Mouse (Mus musculus) MEL (cell line): ENCODE data around the gene Rest. TPM values are rescaled to one million over a fixed set of nuclear protein-coding genes. Genes with fewer than 3 reads are reported as not detected.

Experiments
- DNase-seq: peaks from one replicate; pipeline ENCODE4 v3.0.0; 2011; ENCODE audit warnings: low read depth, low spot score
- H3K27ac ChIP-seq: 2 replicates; pipeline ENCODE4 v1.5.1; 2012; ENCODE audit warnings: low read depth, mild to moderate bottlenecking, control low read depth, low read length, moderate library complexity; ENCODE audit not compliant: control insufficient read depth
- H3K27me3 ChIP-seq, 2 experiments: fragments of 150-350 bp in 1 of 2; sonication (generic) in 1 of 2; 2 replicates each; pipeline ENCODE4 v1.6.1; 2012; ENCODE audit warnings: low read length in 2 of 2, mild to moderate bottlenecking in 2 of 2, improper control_type of control experiment in 1 of 2, moderate library complexity in 1 of 2; ENCODE audit not compliant: insufficient read depth in 2 of 2, control insufficient read depth in 1 of 2
- H3K36me3 ChIP-seq, 2 experiments: 2 replicates each; pipeline ENCODE4 v1.6.1; 2012 to 2014; ENCODE audit warnings: low read length in 2 of 2, improper control_type of control experiment in 1 of 2, inconsistent platforms in 1 of 2, mild to moderate bottlenecking in 1 of 2; ENCODE audit not compliant: insufficient read depth in 2 of 2, control insufficient read depth in 1 of 2
- H3K4me1 ChIP-seq, 2 experiments: fragments of 150-350 bp in 1 of 2; sonication (generic) in 1 of 2; 2 replicates each; pipeline ENCODE4 v1.6.1; 2012; ENCODE audit warnings: low read length in 2 of 2, improper control_type of control experiment in 1 of 2, mild to moderate bottlenecking in 1 of 2; ENCODE audit not compliant: insufficient read depth in 2 of 2, control insufficient read depth in 1 of 2
- H3K4me3 ChIP-seq, 2 experiments: fragments of 150-350 bp in 1 of 2; sonication (generic) in 1 of 2; 2 replicates each; pipeline ENCODE4 v1.5.1; 2012; ENCODE audit warnings: low read depth in 2 of 2, low read length in 2 of 2, mild to moderate bottlenecking in 2 of 2, moderate library complexity in 2 of 2, control low read depth in 1 of 2, improper control_type of control experiment in 1 of 2; ENCODE audit not compliant: control insufficient read depth in 1 of 2, insufficient read depth in 1 of 2
- H3K79me2 ChIP-seq: 2 replicates; pipeline ENCODE4 v1.6.1; 2012; ENCODE audit warnings: mild to moderate bottlenecking, low read length, moderate library complexity; ENCODE audit not compliant: control insufficient read depth, poor library complexity, insufficient read depth
- H3K9ac ChIP-seq: 2 replicates; pipeline ENCODE4 v1.6.1; 2012; ENCODE audit warnings: low read depth, mild to moderate bottlenecking, control low read depth, low read length, moderate library complexity; ENCODE audit not compliant: control insufficient read depth, poor library complexity, severe bottlenecking
- H3K9me3 ChIP-seq: fragments of 150-350 bp; sonication (generic); replicated peaks from 2 replicates; pipeline ENCODE4 v1.6.1; 2012; ENCODE audit warnings: mild to moderate bottlenecking, low read length, improper control_type of control experiment, moderate library complexity; ENCODE audit not compliant: insufficient read depth
- CTCF ChIP-seq, 3 experiments: IDR thresholded peaks in 2 of 3; conservative IDR thresholded peaks in 1 of 3; 2 replicates each; pipeline ENCODE4 v1.5.1; 2011 to 2012; ENCODE audit warnings: low read length in 3 of 3, low read depth in 2 of 3, mild to moderate bottlenecking in 2 of 3, improper control_type of control experiment in 1 of 3, inconsistent platforms in 1 of 3, mixed read lengths in 1 of 3, moderate library complexity in 1 of 3; ENCODE audit not compliant: control insufficient read depth in 1 of 3, insufficient read depth in 1 of 3, poor library complexity in 1 of 3, severe bottlenecking in 1 of 3
- E2F4 ChIP-seq: IDR thresholded peaks from 2 replicates; pipeline ENCODE4 v1.6.1; 2011; ENCODE audit warnings: low read depth, low read length, improper control_type of control experiment, borderline replicate concordance
- KAT2A ChIP-seq: conservative IDR thresholded peaks from 2 replicates; pipeline ENCODE4 v1.6.1; 2012; ENCODE audit warnings: low read depth, low read length, improper control_type of control experiment, inconsistent platforms
- MEF2A ChIP-seq: IDR thresholded peaks from 2 replicates; pipeline ENCODE4 v1.6.1; 2014; ENCODE audit warnings: low read depth, mild to moderate bottlenecking, inconsistent platforms, low read length, improper control_type of control experiment; ENCODE audit not compliant: poor library complexity, insufficient replicate concordance, severe bottlenecking; ENCODE audit errors: extremely low read depth
- MXI1 ChIP-seq: IDR thresholded peaks from 2 replicates; pipeline ENCODE4 v1.6.1; 2011; ENCODE audit warnings: mild to moderate bottlenecking, low read depth, low read length, improper control_type of control experiment
- POLR2A ChIP-seq, 2 experiments: IDR thresholded peaks; 2 replicates each; pipeline ENCODE4 v1.6.1; 2011 to 2012; ENCODE audit warnings: low read length in 2 of 2, mild to moderate bottlenecking in 2 of 2, control low read depth in 1 of 2, improper control_type of control experiment in 1 of 2, low read depth in 1 of 2, moderate library complexity in 1 of 2; ENCODE audit not compliant: control insufficient read depth in 1 of 2, insufficient read depth in 1 of 2, poor library complexity in 1 of 2
- POLR2AphosphoS5 ChIP-seq: IDR thresholded peaks from 2 replicates; pipeline ENCODE4 v1.6.1; 2012; ENCODE audit warnings: low read depth, borderline replicate concordance, mild to moderate bottlenecking, inconsistent platforms, low read length, moderate library complexity, mixed read lengths
- TAL1 ChIP-seq: IDR thresholded peaks from 2 replicates; pipeline ENCODE4 v1.6.1; 2012; ENCODE audit warnings: mild to moderate bottlenecking, inconsistent platforms, low read length, moderate library complexity, mixed read lengths
- USF1 ChIP-seq: IDR thresholded peaks from 2 replicates; pipeline ENCODE4 v1.6.1; 2014; ENCODE audit warnings: low read depth, mild to moderate bottlenecking, inconsistent platforms, low read length, improper control_type of control experiment, moderate library complexity
- USF2 ChIP-seq, 2 experiments: IDR thresholded peaks; 2 replicates each; pipeline ENCODE4 v1.6.1; 2011 to 2012; ENCODE audit warnings: improper control_type of control experiment in 2 of 2, low read length in 2 of 2, borderline replicate concordance in 1 of 2, inconsistent platforms in 1 of 2, low read depth in 1 of 2, mild to moderate bottlenecking in 1 of 2; ENCODE audit not compliant: insufficient read depth in 1 of 2
- polyA plus RNA-seq, 2 experiments: library from polyadenylated mRNA; stranded (reverse) in 1 of 2; unstranded in 1 of 2; fragments of >175 nt in 1 of 2; fragments of >200 nt in 1 of 2; gene quantifications; 2 replicates each; pipeline versions ENCODE4 v1.2.1 to v1.2.4; 2012; ENCODE audit warnings: low replicate concordance in 2 of 2, low read depth in 1 of 2; ENCODE audit not compliant: insufficient read length in 2 of 2, insufficient read depth in 1 of 2, missing spikeins in 1 of 2
- total RNA-seq: library from RNA; depleted of rRNA; stranded (reverse); fragments of 300-350 nt; gene quantifications from 2 replicates; pipeline ENCODE4 v1.2.3, GENCODE M21; 2012; rRNA removed

Gene Rest
- total and polyA plus RNA-seq, 3 experiments: 7.4 to 20.6 (median 19.3) TPM

DNA sequence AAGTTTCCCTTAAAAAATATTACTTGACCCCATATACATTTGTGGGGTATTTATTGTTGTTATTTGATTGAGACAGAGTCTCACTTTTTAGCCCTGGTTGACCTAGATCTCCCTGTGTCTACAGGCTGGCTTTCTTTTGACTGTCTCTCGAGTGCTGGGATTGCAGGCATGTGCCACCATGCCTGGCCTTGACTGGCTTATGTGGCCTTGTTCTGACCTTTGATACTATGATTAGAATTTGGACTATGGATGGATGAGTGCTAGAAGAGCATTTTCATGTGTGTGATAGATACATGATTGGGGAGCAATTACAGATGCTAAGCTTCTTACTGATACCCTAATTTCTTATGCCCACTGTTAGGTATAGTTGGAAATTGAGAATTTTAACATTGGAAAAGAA, 59.6 kb downstream of the Rest start (continued):
- TF ChIP-seq USF2 (IDR thresholded peaks at IDR 0.05; ENCODE audit: borderline replicate concordance in 1 of 2, insufficient read depth in 1 of 2, low read depth in 1 of 2, low read length in 2 of 2): no peak
- no peak for TF ChIP-seq TAL1
- TF ChIP-seq, all 39 proteins: peak for 0

DNA sequence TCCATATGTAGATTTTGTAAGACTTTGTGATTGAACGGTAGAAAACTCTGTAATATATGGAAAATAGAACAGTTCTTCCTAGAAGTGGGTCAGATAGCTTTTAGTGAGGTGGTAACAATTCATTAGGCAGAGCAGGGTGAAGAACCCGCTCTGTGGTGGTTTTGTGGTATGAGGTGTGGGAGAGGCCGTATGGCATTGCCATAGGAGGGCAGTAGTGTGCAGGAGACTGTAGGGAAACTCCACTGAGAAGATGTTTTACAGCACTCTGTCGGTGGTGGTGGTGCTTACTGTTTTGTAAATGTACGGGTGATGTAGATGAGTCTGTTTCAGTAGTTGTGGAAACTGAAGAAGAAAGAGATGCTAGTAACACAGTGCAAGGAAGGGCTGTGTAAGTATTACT, 64.9 kb downstream of the Rest start:
- H3K9me3 ChIP-seq: no peaks in the 10 kb centered on the region
- peaks cover 0 to 68% of the 10 kb centered on the region in 2 experiments; a peak in 2 of 4 replicates for H3K36me3 ChIP-seq
- no peaks in the 10 kb centered on the region for H3K79me2 ChIP-seq
- TF ChIP-seq E2F4 (no peak), POLR2AphosphoS5 (no peak), MXI1 (no peak), MEF2A (no peak), POLR2A (IDR thresholded peaks at IDR 0.05; ENCODE audit: control insufficient read depth in 1 of 2, insufficient read depth in 1 of 2, low read depth in 1 of 2, low read length in 2 of 2, poor library complexity in 1 of 2) (no peak), KAT2A (no peak), CTCF (IDR thresholded peaks at IDR 0.05 in 2 of 3, conservative IDR thresholded peaks at IDR 0.05 in 1 of 3; ENCODE audit: control insufficient read depth in 1 of 3, insufficient read depth in 1 of 3, low read depth in 2 of 3, low read length in 3 of 3, poor library complexity in 1 of 3, severe bottlenecking in 1 of 3) (peak; percentile 5 to 35 (median 32); a peak in 4 of 6 replicates), USF1 (no peak)
- H3K4me1 ChIP-seq: no peaks in the 10 kb centered on the region
- no peak overlapping the region for H3K27ac ChIP-seq
- DNase-seq: no peak
- no peak overlapping the region for H3K4me3 ChIP-seq
- no peaks in the 10 kb centered on the region for H3K27me3 ChIP-seq
- H3K9ac ChIP-seq: no peak overlapping the region

Other genes with a start within 250 kb of the Rest start
- gene Thegl, start 249.5 kb upstream of the Rest start, total RNA-seq: not detected in 2 replicates
- not detected for gene Thegl, start 249.5 kb upstream of the Rest start, polyA plus RNA-seq
- 42.3 and 43.4 TPM in 2 replicates for gene Hopx, start 150.4 kb upstream of the Rest start, total RNA-seq
- gene Hopx, start 150.4 kb upstream of the Rest start, polyA plus RNA-seq: 10 to 100 TPM in 1 of 2 experiments, not detected in 1; 26.8 TPM
- not detected in 2 replicates for gene Spink2, start 54.0 kb upstream of the Rest start, total RNA-seq
- not detected for gene Spink2, start 54.0 kb upstream of the Rest start, polyA plus RNA-seq
- 42.4 and 52.4 TPM in 2 replicates for gene Noa1, start 44.6 kb downstream of the Rest start, total RNA-seq
- gene Noa1, start 44.6 kb downstream of the Rest start, polyA plus RNA-seq: 100 to 1,000 TPM in 1 of 2 experiments, 10 to 100 TPM in 1; 96.2 to 265 TPM
- 178 and 213 TPM in 2 replicates for gene Polr2b, start 44.7 kb downstream of the Rest start, total RNA-seq
- gene Polr2b, start 44.7 kb downstream of the Rest start, polyA plus RNA-seq: 10 to 100 TPM; 58.3 to 91.4 TPM
- not detected in 2 replicates for gene Igfbp7, start 142.6 kb downstream of the Rest start, total RNA-seq
- gene Igfbp7, start 142.6 kb downstream of the Rest start, polyA plus RNA-seq: under 1 TPM in 1 of 2 experiments, not detected in 1; 0.07 TPM